Mouse (Mus musculus): ENCODE data around the gene Wdtc1.

GRCm38 (mm10) chr4:133261641-133262374 lies 91.5 kb downstream of the Wdtc1 start:
- TF ChIP-seq CTCF (IDR thresholded peaks at IDR 0.05; ENCODE audit: low read depth, low read length) (no peak), GATA2 (IDR thresholded peaks at IDR 0.05; ENCODE audit: borderline replicate concordance, low read depth, low read length) (no peak), POLR2AphosphoS5 (IDR thresholded peaks at IDR 0.05; ENCODE audit: insufficient replicate concordance, low read depth, low read length) (no peak)

All from G1E (cell line).